Mouse (Mus musculus) fibroblast of lung, adult 2 months (primary cell): ENCODE data around the gene Elfn1.

Experiments used
- DNase-seq: peaks from one replicate; pipeline ENCODE4 v3.0.0-alpha.2; 2011; ENCODE audit warnings: low read depth

Elfn1 gene

GRCm38 (mm10) chr5:139907714-139908242, at the start of gene Elfn1:
Gene Elfn1 (plus strand): TSS chr5:139907943.
- no peak for DNase-seq

DNA sequence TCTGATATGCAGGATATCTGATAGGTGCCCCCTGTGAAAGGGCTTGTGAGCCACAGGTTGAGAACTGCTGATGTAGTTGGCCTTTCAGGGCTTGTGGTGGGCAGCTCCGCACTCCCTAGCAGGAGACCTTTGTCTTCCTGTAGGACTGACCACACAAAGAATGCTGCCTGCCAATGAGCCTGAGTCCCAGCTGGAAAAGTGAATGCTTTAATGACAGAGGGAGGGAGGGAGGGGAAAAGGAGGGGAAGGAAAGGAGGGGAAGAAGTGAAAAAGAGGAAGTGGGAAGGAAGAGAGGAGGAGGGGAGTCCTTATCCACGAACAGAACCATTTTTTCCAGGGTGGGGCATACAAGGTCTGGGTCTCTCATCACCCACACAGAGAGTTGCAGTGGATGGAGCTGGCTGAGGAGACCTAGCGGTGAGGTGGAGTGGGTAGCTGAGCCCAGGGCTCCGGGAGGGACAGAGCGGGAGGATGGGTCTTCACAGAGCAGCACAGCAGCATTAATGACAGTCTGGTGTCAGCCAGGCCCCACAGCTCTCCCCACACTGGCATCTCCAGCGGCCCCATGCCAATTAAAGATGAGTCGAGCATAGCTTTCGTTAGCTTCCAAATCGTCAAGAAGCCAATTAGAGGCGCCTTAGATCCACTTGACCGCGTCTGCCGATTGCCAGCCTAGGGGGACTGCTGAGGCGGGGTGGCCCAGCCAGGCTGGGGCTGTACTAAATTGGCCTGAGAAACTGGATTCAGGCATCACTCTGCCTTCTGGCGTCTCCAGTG, 47.2 kb upstream of the Elfn1 start:
- no peak for DNase-seq

DNA sequence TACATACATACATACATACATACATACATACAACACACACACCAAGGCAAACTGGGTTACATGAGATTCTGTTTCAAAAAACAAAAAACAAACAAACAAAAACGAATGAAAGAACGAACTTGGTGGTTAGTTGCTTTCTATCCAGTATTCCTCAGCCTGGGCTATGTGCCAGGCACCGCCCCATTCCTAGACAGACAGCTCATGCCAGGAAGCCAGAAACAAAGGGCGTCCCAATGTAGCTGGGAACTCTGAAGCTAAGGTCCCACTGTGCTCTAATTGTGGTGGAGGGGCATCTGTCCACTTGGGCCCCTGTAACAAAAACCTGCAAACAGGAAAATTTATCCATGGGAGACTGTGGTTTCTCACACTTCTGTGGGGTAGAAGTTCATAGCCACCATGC, 45.0 kb upstream of the Elfn1 start:
- peak; percentile 40 for DNase-seq

GRCm38 (mm10) chr5:139870886-139871285, 36.9 kb upstream of the Elfn1 start:
- DNase-seq = no peak

GRCm38 (mm10) chr5:139871526-139871925, 36.2 kb upstream of the Elfn1 start:
- DNase-seq = no peak

- DNase-seq = no peak
Measured at GRCm38 (mm10) chr5:139877563-139877962, 30.2 kb upstream of the Elfn1 start.

GRCm38 (mm10) chr5:139879694-139880093, 28.0 kb upstream of the Elfn1 start:
- no peak for DNase-seq

DNA sequence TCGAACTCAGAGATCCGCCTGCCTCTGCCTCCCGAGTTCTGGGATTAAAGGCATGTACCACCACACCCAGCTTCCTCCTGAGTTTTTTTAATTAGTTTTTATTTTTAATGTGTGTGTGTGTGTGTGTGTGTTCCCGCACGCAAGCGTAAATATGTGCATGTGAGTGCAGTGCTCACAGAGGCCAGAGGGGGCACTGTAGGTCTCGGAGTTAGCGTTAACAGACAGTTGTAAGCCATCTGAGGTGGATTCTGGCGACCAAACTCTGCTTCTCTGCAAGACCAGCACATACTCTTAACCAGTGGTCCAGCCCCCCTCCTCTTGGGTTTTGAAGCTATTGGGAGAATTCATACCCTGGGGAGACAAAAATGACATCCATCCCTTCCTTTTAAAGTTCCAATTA, 26.6 kb upstream of the Elfn1 start:
- DNase-seq = no peak

DNA sequence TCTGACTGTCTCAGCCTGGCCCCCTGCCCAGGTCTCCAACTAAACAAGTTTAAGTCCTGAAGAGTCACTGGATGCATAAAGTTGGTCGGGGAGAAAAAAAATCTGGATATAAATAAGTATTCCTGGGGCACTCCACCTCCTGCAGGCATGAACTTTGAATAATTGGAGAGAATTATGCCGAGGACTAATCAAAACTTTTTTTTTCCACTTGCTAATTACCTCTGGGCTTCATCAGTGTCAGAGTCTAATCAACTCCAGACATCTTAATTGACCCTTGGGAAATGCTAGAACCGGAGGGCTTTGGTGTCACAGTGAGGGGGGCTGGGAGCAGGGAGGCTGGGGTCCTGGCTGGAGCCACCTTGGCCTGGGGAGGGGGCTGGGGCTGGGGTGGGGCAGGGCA, 19.1 kb upstream of the Elfn1 start:
- DNase-seq = no peak

DNA sequence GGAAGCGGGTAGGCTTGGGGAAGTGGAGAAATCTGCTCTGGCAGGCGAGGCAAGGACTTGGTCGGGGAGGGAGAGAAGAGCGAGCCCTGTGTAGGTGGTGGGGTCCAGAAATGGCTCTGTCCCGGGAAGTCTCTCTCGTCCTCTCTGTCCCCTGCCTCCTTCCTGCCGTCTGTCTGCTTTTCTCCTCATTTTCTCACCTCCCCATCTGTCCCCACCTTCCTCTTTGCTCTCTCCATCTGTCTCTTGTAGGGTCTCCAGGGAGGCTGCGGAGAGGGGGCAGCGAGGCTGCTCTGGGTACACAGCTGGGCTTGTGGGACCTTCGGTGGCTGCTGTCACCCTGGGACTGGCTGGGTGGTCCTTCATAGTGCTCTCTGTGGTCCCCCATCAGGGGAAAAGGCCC, 18.4 kb upstream of the Elfn1 start:
- no peak for DNase-seq

- no peak for DNase-seq
Measured at GRCm38 (mm10) chr5:139892326-139892994, 15.3 kb upstream of the Elfn1 start.

- DNase-seq = no peak
Measured at GRCm38 (mm10) chr5:139892995-139893345, 14.8 kb upstream of the Elfn1 start.

GRCm38 (mm10) chr5:139894025-139894508, 13.7 kb upstream of the Elfn1 start:
- DNase-seq = no peak

- DNase-seq = no peak
Measured at GRCm38 (mm10) chr5:139899044-139899443, 8.7 kb upstream of the Elfn1 start.

- no peak for DNase-seq
Measured at GRCm38 (mm10) chr5:139905121-139905520, 2.6 kb upstream of the Elfn1 start.

DNA sequence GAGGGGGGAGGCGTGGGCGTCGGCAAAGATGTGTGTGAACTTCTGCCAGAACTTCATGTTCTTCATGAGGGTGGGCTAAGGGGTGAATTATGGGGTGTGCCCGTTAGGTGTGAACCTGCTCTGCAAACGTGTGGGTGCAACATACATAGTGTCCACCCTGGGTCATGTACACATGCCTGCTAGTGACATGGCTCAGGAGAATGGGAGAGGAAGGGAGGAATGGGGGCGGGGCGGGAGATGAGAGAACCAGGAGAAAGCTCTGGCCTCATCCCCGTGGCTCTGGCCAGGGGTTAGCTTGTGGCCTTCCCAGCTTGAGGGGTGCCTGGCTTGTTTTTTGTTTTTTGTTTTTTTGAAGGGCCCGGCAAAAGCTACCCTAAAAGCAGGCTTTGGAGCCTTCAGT, 1.2 kb upstream of the Elfn1 start:
- DNase-seq = no peak

DNA sequence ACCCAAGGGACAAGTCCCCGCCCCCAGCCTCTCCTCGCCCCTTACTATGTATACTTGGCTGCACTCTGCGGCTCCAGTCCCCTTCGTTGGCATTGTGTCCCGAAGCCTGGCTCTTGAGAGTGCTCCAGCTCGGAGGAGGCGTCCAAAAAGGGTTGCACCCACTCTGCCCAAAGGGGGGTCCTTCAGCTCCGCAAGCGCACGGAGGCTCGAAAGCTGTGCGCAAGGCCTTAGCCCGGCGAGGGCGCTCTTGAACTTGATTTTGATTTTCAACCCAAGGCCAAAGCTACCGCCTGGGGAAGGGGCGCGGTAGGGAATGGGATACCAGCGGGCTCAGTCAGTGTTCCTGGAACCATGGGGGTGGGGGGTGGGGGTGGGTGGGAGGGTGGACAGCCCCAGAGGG, 502 bp upstream of the Elfn1 start:
- DNase-seq = no peak

DNA sequence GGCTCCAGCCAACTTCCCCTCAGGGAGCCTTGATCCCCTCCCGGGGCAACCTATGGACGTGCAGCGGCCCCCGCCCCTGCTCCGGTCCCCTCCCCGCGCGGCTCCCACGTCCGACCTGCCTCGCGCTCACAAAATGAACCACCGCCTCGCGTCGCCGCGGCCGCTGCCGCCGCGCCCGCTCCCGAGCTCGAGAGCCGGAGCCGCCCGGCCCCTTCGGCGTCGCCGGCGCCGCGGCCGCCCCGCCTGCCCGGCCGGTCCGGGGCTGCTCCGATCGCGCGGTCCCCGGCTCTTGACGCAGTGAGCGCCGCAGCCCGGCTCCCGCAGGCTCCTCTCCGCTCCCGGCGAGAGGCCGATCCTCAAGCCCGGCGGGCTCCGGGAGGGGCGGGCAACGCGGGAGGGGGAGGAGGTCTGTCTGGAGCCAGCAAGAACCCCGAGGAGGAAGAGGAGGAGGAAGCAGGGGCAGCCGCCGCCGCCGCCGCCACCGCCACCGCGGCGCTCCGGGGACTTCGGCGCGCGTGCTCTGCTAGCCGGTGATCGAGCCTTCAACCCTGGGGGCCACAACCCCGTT, 584 bp downstream of the Elfn1 start:
- DNase-seq = no peak

DNA sequence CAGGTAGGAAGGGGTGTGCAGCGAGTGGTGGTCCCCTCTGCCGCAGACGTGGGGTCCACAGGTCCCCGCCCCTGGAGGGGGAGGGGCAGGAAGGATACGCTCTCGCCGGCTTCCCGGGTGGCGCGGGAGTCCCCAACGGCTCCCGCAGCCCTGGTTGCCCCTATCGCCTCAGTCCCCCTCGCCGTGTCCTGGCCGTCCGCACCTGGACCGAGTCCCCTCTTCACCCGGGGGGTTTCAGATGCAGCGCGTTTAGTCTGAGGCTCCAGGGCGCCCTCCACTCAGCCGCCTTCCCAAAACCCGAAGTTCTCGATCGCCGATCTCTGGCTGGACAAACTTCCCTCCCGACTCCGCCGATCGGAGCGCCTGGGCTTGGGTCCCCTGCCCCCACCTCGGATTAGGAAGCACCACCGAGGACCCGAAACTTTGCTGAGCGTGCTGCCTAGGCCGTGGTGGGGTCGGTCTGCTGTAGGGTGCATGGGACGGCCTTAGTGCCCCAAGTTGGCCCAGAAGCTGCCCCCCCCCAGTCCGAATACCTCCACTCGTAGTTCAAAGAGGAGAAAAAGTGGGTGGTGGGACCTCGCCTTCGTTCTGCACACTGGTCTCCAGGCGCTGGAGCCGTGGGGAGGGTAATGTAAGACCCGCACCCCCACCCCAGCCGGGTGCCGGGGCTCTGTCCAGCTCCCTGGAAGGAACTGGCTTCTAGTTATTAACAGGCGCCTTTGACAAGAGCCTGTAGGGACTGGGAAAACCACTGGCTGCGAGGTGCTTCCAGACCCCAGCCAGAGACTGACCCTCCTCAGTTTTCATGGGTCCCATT, 1.3 kb downstream of the Elfn1 start:
- DNase-seq = no peak

GRCm38 (mm10) chr5:139909710-139910550, 2.2 kb downstream of the Elfn1 start:
- no peak for DNase-seq

DNA sequence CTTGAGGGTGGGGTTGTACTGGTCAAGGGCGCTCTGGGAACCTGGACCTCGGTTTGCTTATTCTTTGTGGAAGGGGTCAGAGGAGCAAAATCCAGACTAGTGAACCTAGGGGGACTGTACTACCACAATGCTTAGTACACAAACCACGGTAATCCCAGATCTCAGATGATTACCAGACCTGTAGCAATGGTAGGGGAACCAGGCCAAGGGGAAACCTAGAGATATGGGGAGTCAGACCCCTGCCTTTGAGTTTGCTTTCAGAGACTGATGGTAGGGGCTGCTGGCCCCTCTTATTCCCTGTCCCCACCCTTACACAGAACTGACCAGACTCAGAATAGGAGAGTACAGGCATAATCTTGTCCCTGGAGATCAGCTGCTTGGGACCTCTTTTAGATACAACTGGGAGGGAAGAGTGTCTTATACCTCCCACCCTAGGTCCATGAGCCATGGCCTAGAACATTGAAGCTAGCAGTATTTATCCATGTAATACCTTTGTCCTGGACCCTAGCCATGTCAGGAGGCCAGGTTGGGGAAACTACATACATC, 3.1 kb downstream of the Elfn1 start:
- no peak for DNase-seq
